Mouse (Mus musculus): ENCODE results near the gene Traf3ip3. TPM values are rescaled to one million over a fixed set of nuclear protein-coding genes. Genes with fewer than 3 reads are reported as not detected.
A peak's percentile ranks its signal among the peaks of the same experiment; 100 is the strongest.

Traf3ip3 gene
- polyA plus RNA-seq, 1 experiment: 0.82 TPM

GRCm38 (mm10) chr1:193157111-193157492 lies 44.4 kb downstream of the Traf3ip3 start:
- TF ChIP-seq POLR2A (IDR thresholded peaks at IDR 0.05; ENCODE audit: borderline replicate concordance, extremely low read depth, insufficient read depth, insufficient read length, poor library complexity, severe bottlenecking): no peak
- no peak for TF ChIP-seq CTCF (IDR thresholded peaks at IDR 0.05; ENCODE audit: borderline replicate concordance, extremely low read depth, insufficient read depth, insufficient read length)
- no peak for DNase-seq (ENCODE audit: low read depth)

GRCm38 (mm10) chr1:193156316-193157110 lies 45.0 kb downstream of the Traf3ip3 start:
- DNase-seq (ENCODE audit: low read depth): no peak
- TF ChIP-seq CTCF (IDR thresholded peaks at IDR 0.05; ENCODE audit: borderline replicate concordance, extremely low read depth, insufficient read depth, insufficient read length): no peak
- no peak for TF ChIP-seq POLR2A (IDR thresholded peaks at IDR 0.05; ENCODE audit: borderline replicate concordance, extremely low read depth, insufficient read depth, insufficient read length, poor library complexity, severe bottlenecking)

GRCm38 (mm10) chr1:193153561-193153960 lies 47.9 kb downstream of the Traf3ip3 start:
- TF ChIP-seq POLR2A (IDR thresholded peaks at IDR 0.05; ENCODE audit: borderline replicate concordance, extremely low read depth, insufficient read depth, insufficient read length, poor library complexity, severe bottlenecking) (no peak), CTCF (IDR thresholded peaks at IDR 0.05; ENCODE audit: borderline replicate concordance, extremely low read depth, insufficient read depth, insufficient read length) (no peak)
- DNase-seq (ENCODE audit: low read depth): no peak

- peak; percentile 37 for DNase-seq (ENCODE audit: low read depth)
- no peak for TF ChIP-seq CTCF (IDR thresholded peaks at IDR 0.05; ENCODE audit: borderline replicate concordance, extremely low read depth, insufficient read depth, insufficient read length)
- TF ChIP-seq POLR2A (IDR thresholded peaks at IDR 0.05; ENCODE audit: borderline replicate concordance, extremely low read depth, insufficient read depth, insufficient read length, poor library complexity, severe bottlenecking): no peak
Measured at GRCm38 (mm10) chr1:193152872-193153271, 48.6 kb downstream of the Traf3ip3 start, which contains the start of gene Irf6. TSS of gene Irf6 (plus strand) at chr1:193153111.

- TF ChIP-seq CTCF (IDR thresholded peaks at IDR 0.05; ENCODE audit: borderline replicate concordance, extremely low read depth, insufficient read depth, insufficient read length) (no peak), POLR2A (IDR thresholded peaks at IDR 0.05; ENCODE audit: borderline replicate concordance, extremely low read depth, insufficient read depth, insufficient read length, poor library complexity, severe bottlenecking) (no peak)
- DNase-seq (ENCODE audit: low read depth): peak; percentile 22
Measured at GRCm38 (mm10) chr1:193151134-193151533, 50.4 kb downstream of the Traf3ip3 start.

- TF ChIP-seq CTCF (IDR thresholded peaks at IDR 0.05; ENCODE audit: borderline replicate concordance, extremely low read depth, insufficient read depth, insufficient read length) (no peak), POLR2A (IDR thresholded peaks at IDR 0.05; ENCODE audit: borderline replicate concordance, extremely low read depth, insufficient read depth, insufficient read length, poor library complexity, severe bottlenecking) (no peak)
- no peak for DNase-seq (ENCODE audit: low read depth)
Measured at GRCm38 (mm10) chr1:193149231-193149630, 52.3 kb downstream of the Traf3ip3 start.

GRCm38 (mm10) chr1:193146416-193146815 lies 55.1 kb downstream of the Traf3ip3 start:
- no peak for TF ChIP-seq CTCF (IDR thresholded peaks at IDR 0.05; ENCODE audit: borderline replicate concordance, extremely low read depth, insufficient read depth, insufficient read length)
- no peak for TF ChIP-seq POLR2A (IDR thresholded peaks at IDR 0.05; ENCODE audit: borderline replicate concordance, extremely low read depth, insufficient read depth, insufficient read length, poor library complexity, severe bottlenecking)
- no peak for DNase-seq (ENCODE audit: low read depth)

GRCm38 (mm10) chr1:193145101-193145500 lies 56.4 kb downstream of the Traf3ip3 start:
- no peak for DNase-seq (ENCODE audit: low read depth)

GRCm38 (mm10) chr1:193144516-193144915 lies 57.0 kb downstream of the Traf3ip3 start:
- no peak for TF ChIP-seq CTCF (IDR thresholded peaks at IDR 0.05; ENCODE audit: borderline replicate concordance, extremely low read depth, insufficient read depth, insufficient read length)
- TF ChIP-seq POLR2A (IDR thresholded peaks at IDR 0.05; ENCODE audit: borderline replicate concordance, extremely low read depth, insufficient read depth, insufficient read length, poor library complexity, severe bottlenecking): no peak
- DNase-seq (ENCODE audit: low read depth): no peak

More at GRCm38 (mm10) chr1:193145101-193145500, 56.4 kb downstream of the Traf3ip3 start:
- TF ChIP-seq POLR2A (IDR thresholded peaks at IDR 0.05; ENCODE audit: borderline replicate concordance, extremely low read depth, insufficient read depth, insufficient read length, poor library complexity, severe bottlenecking) (no peak), CTCF (IDR thresholded peaks at IDR 0.05; ENCODE audit: borderline replicate concordance, extremely low read depth, insufficient read depth, insufficient read length) (no peak)

GRCm38 (mm10) chr1:193142517-193143062 lies 58.9 kb downstream of the Traf3ip3 start:
- TF ChIP-seq CTCF (IDR thresholded peaks at IDR 0.05; ENCODE audit: borderline replicate concordance, extremely low read depth, insufficient read depth, insufficient read length) (no peak), POLR2A (IDR thresholded peaks at IDR 0.05; ENCODE audit: borderline replicate concordance, extremely low read depth, insufficient read depth, insufficient read length, poor library complexity, severe bottlenecking) (no peak)
- no peak for DNase-seq (ENCODE audit: low read depth)

- TF ChIP-seq POLR2A (IDR thresholded peaks at IDR 0.05; ENCODE audit: borderline replicate concordance, extremely low read depth, insufficient read depth, insufficient read length, poor library complexity, severe bottlenecking): no peak
- TF ChIP-seq CTCF (IDR thresholded peaks at IDR 0.05; ENCODE audit: borderline replicate concordance, extremely low read depth, insufficient read depth, insufficient read length): no peak
- DNase-seq (ENCODE audit: low read depth): no peak
Measured at GRCm38 (mm10) chr1:193141118-193141517, 60.4 kb downstream of the Traf3ip3 start.

Measured in brain, embryonic 14.5 days (tissue).